Mouse (Mus musculus) megakaryocyte, embryonic 14.5 days (primary cell): Measurements from ENCODE around the gene Ptprn.
"Not testable (repeated sequence)": the region's sequence is repeated elsewhere in the genome, so short reads cannot be mapped to it uniquely, and the experiment has no call there.

Experiments used
- FLI1 ChIP-seq: IDR thresholded peaks from 2 replicates; pipeline ENCODE4 v1.6.1; 2012; ENCODE audit warnings: low read length, inconsistent platforms, mixed read lengths
- GATA1 ChIP-seq: IDR thresholded peaks from 3 replicates; pipeline ENCODE4 v1.6.1; 2012; ENCODE audit warnings: mixed read lengths, low read length, inconsistent platforms, borderline replicate concordance

DNA sequence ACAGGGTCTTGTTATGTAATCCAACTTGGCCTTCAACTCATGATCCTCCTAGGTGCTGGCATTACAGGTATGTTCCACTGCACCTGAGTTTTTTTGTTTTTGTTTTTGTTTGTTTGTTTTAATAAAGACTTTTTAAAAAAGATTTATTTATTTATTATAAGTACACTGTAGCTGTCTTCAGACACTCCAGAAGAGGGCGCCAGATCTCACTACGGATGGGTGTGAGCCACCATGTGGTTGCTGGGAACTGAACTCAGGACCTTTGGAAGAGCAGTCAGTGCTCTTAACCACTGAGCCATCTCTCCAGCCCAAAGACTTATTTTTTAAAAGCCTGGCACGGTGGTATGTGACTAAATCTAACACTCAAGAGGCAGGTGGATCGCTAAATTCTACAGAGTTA is 31.8 kb downstream of the Ptprn start:
- not testable (repeated sequence) for TF ChIP-seq GATA1, FLI1
